Mouse (Mus musculus): ENCODE data around the gene Tbrg4. TPM values are rescaled to one million over a fixed set of nuclear protein-coding genes. Genes with fewer than 3 reads are reported as not detected.
"Not testable (repeated sequence)": the region's sequence is repeated elsewhere in the genome, so short reads cannot be mapped to it uniquely, and the experiment has no call there.

Gene Tbrg4
- 10 to 100 TPM; 67.7 to 77.0 TPM for total RNA-seq (2021)
- long read RNA-seq, experiment 1, transcript Tbrg4-201 (12 exons, 2,290 nt): major isoform, 20 of 28 reads
- long read RNA-seq, experiment 1, partial matches to known transcripts: 1 of 28 reads
- long read RNA-seq, experiment 1, other reads (novel, unspliced or antisense): 4 of 28 reads
- long read RNA-seq, experiment 2, transcript Tbrg4-201 (12 exons, 2,290 nt): major isoform, 17 of 30 reads
- long read RNA-seq, experiment 2, partial matches to known transcripts: 5 of 30 reads
- long read RNA-seq, experiment 2, other reads (novel, unspliced or antisense): 4 of 30 reads

GRCm38 (mm10) chr11:6625478-6626387 lies at the start of gene Tbrg4:
Gene Tbrg4, minus strand, starts transcription at chr11:6626067.
- peak; percentile 89 to 90 for DNase-seq (ENCODE audit: low spot score in 2 of 2)

GRCm38 (mm10) chr11:6675402-6675801 lies 49.5 kb upstream of the Tbrg4 start:
- DNase-seq (ENCODE audit: low spot score in 2 of 2): no peak

- no peak for DNase-seq (ENCODE audit: low spot score in 2 of 2)
These were observed 48.8 kb upstream of the Tbrg4 start for GRCm38 (mm10) chr11:6674701-6675100.

GRCm38 (mm10) chr11:6670826-6671225 lies 45.0 kb upstream of the Tbrg4 start:
- no peak for DNase-seq (ENCODE audit: low spot score in 2 of 2)

GRCm38 (mm10) chr11:6670044-6670443 lies 44.2 kb upstream of the Tbrg4 start:
- DNase-seq (ENCODE audit: low spot score in 2 of 2): no peak

GRCm38 (mm10) chr11:6669041-6669440 lies 43.2 kb upstream of the Tbrg4 start:
- DNase-seq (ENCODE audit: low spot score in 2 of 2): no peak

- no peak for DNase-seq (ENCODE audit: low spot score in 2 of 2)
These were observed 40.8 kb upstream of the Tbrg4 start for GRCm38 (mm10) chr11:6666634-6667033.

- DNase-seq (ENCODE audit: low spot score in 2 of 2): no peak
These were observed 35.3 kb upstream of the Tbrg4 start for GRCm38 (mm10) chr11:6661206-6661605.

- DNase-seq (ENCODE audit: low spot score in 2 of 2): no peak
These were observed 32.4 kb upstream of the Tbrg4 start, which contains the start of gene Ramp3 for GRCm38 (mm10) chr11:6658271-6658670. Gene Ramp3, plus strand, starts transcription at chr11:6658521.

GRCm38 (mm10) chr11:6654903-6655302 lies 29.0 kb upstream of the Tbrg4 start:
- peak; percentile 74 to 77 for DNase-seq (ENCODE audit: low spot score in 2 of 2)

GRCm38 (mm10) chr11:6652978-6653377 lies 27.1 kb upstream of the Tbrg4 start:
- DNase-seq (ENCODE audit: low spot score in 2 of 2): not testable (repeated sequence)

- no peak for DNase-seq (ENCODE audit: low spot score in 2 of 2)
These were observed 24.7 kb upstream of the Tbrg4 start for GRCm38 (mm10) chr11:6650519-6650918.

- DNase-seq (ENCODE audit: low spot score in 2 of 2): no peak
These were observed 22.2 kb upstream of the Tbrg4 start for GRCm38 (mm10) chr11:6647831-6648724.

GRCm38 (mm10) chr11:6644566-6644965 lies 18.7 kb upstream of the Tbrg4 start:
- DNase-seq (ENCODE audit: low spot score in 2 of 2): no peak

GRCm38 (mm10) chr11:6639072-6639471 lies 13.2 kb upstream of the Tbrg4 start:
- DNase-seq (ENCODE audit: low spot score in 2 of 2): no peak

- DNase-seq (ENCODE audit: low spot score in 2 of 2): no peak
These were observed 12.7 kb upstream of the Tbrg4 start, which contains the start of gene Wap for GRCm38 (mm10) chr11:6638537-6638936. Gene Wap, minus strand, starts transcription at chr11:6638637.

GRCm38 (mm10) chr11:6636150-6636549 lies 10.3 kb upstream of the Tbrg4 start:
- DNase-seq (ENCODE audit: low spot score in 2 of 2): no peak

GRCm38 (mm10) chr11:6629655-6630054 lies 3.8 kb upstream of the Tbrg4 start:
- DNase-seq (ENCODE audit: low spot score in 2 of 2): no peak

GRCm38 (mm10) chr11:6628568-6628967 lies 2.7 kb upstream of the Tbrg4 start:
- peak; percentile 42 to 47 for DNase-seq (ENCODE audit: low spot score in 2 of 2)

GRCm38 (mm10) chr11:6627731-6628130 lies 1.9 kb upstream of the Tbrg4 start:
- DNase-seq (ENCODE audit: low spot score in 2 of 2): no peak

GRCm38 (mm10) chr11:6626388-6626772 lies 513 bp upstream of the Tbrg4 start:
- DNase-seq (ENCODE audit: low spot score in 2 of 2): no peak
